Mouse (Mus musculus) liver, postnatal 0 days (tissue): ENCODE data around the gene Clock. TPM values are rescaled to one million over a fixed set of nuclear protein-coding genes. Genes with fewer than 3 reads are reported as not detected.

ENCODE experiments used
- ATAC-seq: fragments of 200-750 bp; cut with Nextera tagmentation; 2 replicates; pipeline ENCODE4 v1.8.0; 2017; ENCODE audit warnings: mild to moderate bottlenecking, moderate library complexity
- DNase-seq: peaks from one replicate; pipeline ENCODE4 v3.0.0-alpha.2; 2016
- H3K27ac ChIP-seq: fragments of 300-500 bp; sonication (generic); 2 replicates; pipeline ENCODE4 v1.5.1; 2014; ENCODE audit warnings: antibody characterized with exemption, moderate library complexity, mild to moderate bottlenecking, low read depth
- H3K27me3 ChIP-seq: fragments of 300-500 bp; sonication (generic); 2 replicates; pipeline ENCODE4 v1.6.1; 2014; ENCODE audit warnings: low read length, control low read depth, mixed read lengths; ENCODE audit not compliant: insufficient read depth
- H3K36me3 ChIP-seq: fragments of 300-500 bp; sonication (generic); replicated peaks from 2 replicates; pipeline ENCODE4 v1.6.1; 2014; ENCODE audit warnings: mild to moderate bottlenecking, control low read depth, low read length, moderate library complexity, mixed read lengths; ENCODE audit not compliant: insufficient read depth
- H3K4me1 ChIP-seq: fragments of 300-500 bp; sonication (generic); 2 replicates; pipeline ENCODE4 v1.6.1; 2014; ENCODE audit warnings: antibody characterized with exemption, mild to moderate bottlenecking, control low read depth; ENCODE audit not compliant: insufficient read depth
- H3K4me2 ChIP-seq: fragments of 300-500 bp; sonication (generic); 2 replicates; pipeline ENCODE4 v1.6.1; 2014; ENCODE audit warnings: low read depth, mild to moderate bottlenecking, low read length, moderate library complexity, mixed read lengths
- H3K4me3 ChIP-seq: fragments of 300-500 bp; sonication (generic); 2 replicates; pipeline ENCODE4 v1.5.1; 2014; ENCODE audit warnings: low read depth, low read length
- H3K9ac ChIP-seq: fragments of 300-500 bp; sonication (generic); replicated peaks from 2 replicates; pipeline ENCODE4 v1.6.1; 2014; ENCODE audit warnings: mild to moderate bottlenecking, moderate library complexity
- H3K9me3 ChIP-seq: fragments of 300-500 bp; sonication (generic); 2 replicates; pipeline ENCODE4 v1.6.1; 2016; ENCODE audit warnings: mild to moderate bottlenecking, control low read depth, low read length, mixed read lengths
- CTCF ChIP-seq: sonication (generic); IDR thresholded peaks from 2 replicates; pipeline ENCODE4 v1.5.1; 2016; ENCODE audit warnings: antibody characterized with exemption, low read depth
- EP300 ChIP-seq: IDR thresholded peaks from 2 replicates; pipeline ENCODE4 v1.6.1; 2016; ENCODE audit warnings: antibody characterized with exemption, low read depth, mild to moderate bottlenecking
- WGBS: fragments of 180-500 bp; shearing (Covaris S2); extraction: QIAGEN DNeasy Blood & Tissue Kit; methylation state at CpG from one replicate; pipeline ENCODE4 v1.1.7; 2014; ENCODE audit not compliant: insufficient replicate concordance; 5-methylcytosine and 5-hydroxymethylcytosine counted together
- polyA plus RNA-seq: library from polyadenylated mRNA; unstranded; fragments of >200 nt; fragmentation: Nextera tagmentation; extraction: Ambion mirVana; gene quantifications from 2 replicates; pipeline ENCODE4 v1.2.1, GENCODE M21; 2015

Clock gene
- polyA plus RNA-seq, 1 experiment from 2014 or later, result 2.3 TPM

GRCm38 (mm10) chr5:76245419-76245818 lies 59.2 kb downstream of the Clock start:
- WGBS, result 78% methylated on average over 3 of the region's 3 CpGs
- ATAC-seq (no peak), DNase-seq (no peak)
- Histone ChIP-seq H3K27ac (no peak overlapping the region), H3K9ac (no peak overlapping the region), H3K9me3 (no peaks in the 10 kb centered on the region), H3K4me3 (no peak overlapping the region), H3K27me3 (no peaks in the 10 kb centered on the region), H3K4me2 (no peak overlapping the region), H3K4me1 (no peaks in the 10 kb centered on the region), H3K36me3 (peaks cover 12% of the 10 kb centered on the region)
- TF ChIP-seq EP300, result no peak
- no peak for TF ChIP-seq CTCF

- Histone ChIP-seq H3K36me3 (peaks cover 17% of the 10 kb centered on the region), H3K4me1 (no peaks in the 10 kb centered on the region), H3K4me3 (no peak overlapping the region), H3K4me2 (no peak overlapping the region), H3K27ac (no peak overlapping the region), H3K9me3 (no peaks in the 10 kb centered on the region), H3K9ac (no peak overlapping the region), H3K27me3 (no peaks in the 10 kb centered on the region)
- 83% methylated on average over 10 of the region's 10 CpGs for WGBS
- DNase-seq, result no peak
- ATAC-seq, result no peak
- TF ChIP-seq CTCF, result no peak
- TF ChIP-seq EP300, result no peak
Measured at GRCm38 (mm10) chr5:76244430-76244829, 60.2 kb downstream of the Clock start.

- TF ChIP-seq EP300 (no peak), CTCF (no peak)
- Histone ChIP-seq H3K9me3 (no peaks in the 10 kb centered on the region), H3K4me1 (no peaks in the 10 kb centered on the region), H3K36me3 (peaks cover 17% of the 10 kb centered on the region), H3K27me3 (no peaks in the 10 kb centered on the region), H3K4me2 (no peak overlapping the region), H3K27ac (no peak overlapping the region), H3K4me3 (no peak overlapping the region), H3K9ac (no peak overlapping the region)
- DNase-seq, result no peak
- 83% methylated on average over 4 of the region's 4 CpGs for WGBS
- no peak for ATAC-seq
Measured at GRCm38 (mm10) chr5:76243929-76244328, 60.7 kb downstream of the Clock start.

DNA sequence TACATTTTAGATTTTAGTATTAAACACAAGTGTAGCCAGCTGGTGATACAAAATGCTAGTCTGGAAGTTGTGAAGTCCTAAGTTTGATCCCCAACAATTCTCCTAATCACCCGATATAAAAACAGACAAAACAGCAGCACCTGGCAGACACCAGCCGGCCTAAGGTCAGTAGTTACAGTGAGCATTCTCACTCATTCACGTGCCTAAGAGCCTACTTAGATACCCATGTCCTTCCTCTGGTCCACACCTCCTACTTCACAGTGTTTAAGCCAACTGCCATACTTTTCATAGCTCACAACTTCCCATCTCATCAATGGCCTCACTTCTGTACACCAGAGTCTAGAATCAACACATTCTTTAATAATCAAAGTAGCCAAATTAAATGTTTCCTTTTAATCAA lies 61.3 kb downstream of the Clock start:
- H3K4me3 ChIP-seq, result no peak overlapping the region
- DNase-seq, result no peak
- ATAC-seq, result no peak
- no peaks in the 10 kb centered on the region for H3K4me1 ChIP-seq
- WGBS, result 75% methylated on average over 3 of the region's 3 CpGs
- no peaks in the 10 kb centered on the region for H3K27me3 ChIP-seq
- TF ChIP-seq EP300 (no peak), CTCF (no peak)
- H3K9me3 ChIP-seq, result no peaks in the 10 kb centered on the region
- no peak overlapping the region for H3K9ac ChIP-seq
- peaks cover 20% of the 10 kb centered on the region for H3K36me3 ChIP-seq
- no peak overlapping the region for H3K4me2 ChIP-seq
- no peak overlapping the region for H3K27ac ChIP-seq

DNA sequence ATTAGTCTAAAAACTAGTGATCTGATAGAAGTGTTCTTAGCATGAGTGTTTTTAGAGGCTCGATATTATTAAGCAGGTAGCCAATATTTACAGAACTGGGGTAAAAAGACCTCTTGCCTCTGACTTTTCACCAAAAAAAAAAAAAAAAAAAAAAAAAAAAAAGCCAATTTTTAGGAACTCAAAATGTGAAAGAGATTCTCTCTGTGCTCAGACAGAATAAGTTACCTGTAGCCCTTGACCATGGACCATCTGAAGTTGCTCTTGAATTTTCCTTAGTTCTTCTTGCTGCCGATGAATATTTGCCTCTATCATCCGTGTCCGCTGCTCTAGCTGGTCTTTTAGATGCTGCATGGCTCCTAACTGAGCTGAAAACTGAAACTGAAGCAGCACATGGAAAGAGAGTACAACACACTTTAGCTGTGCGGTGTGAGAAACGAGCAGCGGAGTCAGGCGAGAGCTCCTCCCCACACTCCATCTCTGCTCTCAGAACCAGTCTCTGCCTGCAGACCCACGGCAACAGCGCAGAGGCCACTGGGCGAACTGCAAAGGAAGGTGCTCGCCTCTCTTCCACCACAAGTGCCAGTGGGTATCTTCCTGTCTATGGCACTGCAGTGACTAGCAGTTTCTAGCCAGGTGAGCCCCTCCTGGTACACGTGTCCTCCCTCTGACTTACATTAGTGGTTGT lies 73.3 kb downstream of the Clock start:
- no peak for TF ChIP-seq EP300
- no peak for TF ChIP-seq CTCF
- WGBS, result 88% methylated on average over 13 of the region's 13 CpGs
- no peaks in the 10 kb centered on the region for H3K27me3 ChIP-seq
- no peak for ATAC-seq
- H3K4me1 ChIP-seq, result no peaks in the 10 kb centered on the region
- H3K27ac ChIP-seq, result no peak overlapping the region
- H3K9me3 ChIP-seq, result no peaks in the 10 kb centered on the region
- no peak overlapping the region for H3K4me2 ChIP-seq
- H3K9ac ChIP-seq, result no peak overlapping the region
- peaks cover 27% of the 10 kb centered on the region for H3K36me3 ChIP-seq
- no peak overlapping the region for H3K4me3 ChIP-seq
- no peak for DNase-seq

GRCm38 (mm10) chr5:76216691-76217090 lies 87.9 kb downstream of the Clock start:
- no peak overlapping the region for H3K27ac ChIP-seq
- no peak overlapping the region for H3K4me3 ChIP-seq
- no peak for TF ChIP-seq CTCF
- TF ChIP-seq EP300, result no peak
- no peak for DNase-seq
- H3K36me3 ChIP-seq, result peaks cover 6% of the 10 kb centered on the region
- no peak overlapping the region for H3K9ac ChIP-seq
- no peaks in the 10 kb centered on the region for H3K9me3 ChIP-seq
- H3K4me1 ChIP-seq, result no peaks in the 10 kb centered on the region
- H3K4me2 ChIP-seq, result no peak overlapping the region
- 68% methylated on average over 6 of the region's 6 CpGs for WGBS
- H3K27me3 ChIP-seq, result no peaks in the 10 kb centered on the region
- ATAC-seq, result no peak
